Comparison of ENCODE assay signal across 18 mouse cellular contexts in genomic region chr14:122209177-122209576, GRCm38 (mm10).
"Had no signal": no experiment of that assay in that cellular context is flagged by ENCODE, and none has a peak within 500 bp of the region (broad histone marks: within the 10 kb centered on the region; RNA-seq: fewer than 3 reads in every experiment).

No protein-coding gene starts in this region.

- H3K4me3 ChIP-seq: lung, embryonic 15.5 days; megakaryocyte, embryonic 14.5 days; midbrain, embryonic 12.5 days; myocyte; neural tube, embryonic 12.5 days; stomach, embryonic 15.5 days had no signal

- H3K9me3 ChIP-seq: lung, embryonic 15.5 days; neural tube, embryonic 12.5 days; stomach, embryonic 15.5 days had no signal

- H3K4me2 ChIP-seq: lung, embryonic 15.5 days; midbrain, embryonic 12.5 days; neural tube, embryonic 12.5 days; stomach, embryonic 15.5 days had no signal

- H3K9ac ChIP-seq: liver, postnatal 0 days; lung, embryonic 15.5 days; midbrain, embryonic 12.5 days; neural tube, embryonic 12.5 days; stomach, embryonic 15.5 days had no signal

- H3K27ac ChIP-seq: lung, embryonic 15.5 days; macrophage; midbrain, embryonic 12.5 days; neural tube, embryonic 12.5 days; stomach, embryonic 15.5 days had no signal

- H3K4me1 ChIP-seq: lung, embryonic 15.5 days; midbrain, embryonic 12.5 days; neural tube, embryonic 12.5 days; stomach, embryonic 15.5 days had no signal

- DNase-seq: liver, postnatal 0 days; lung, adult 2 months; lung, postnatal 14 days; lung, postnatal 36 days; midbrain, embryonic 14.5 days; right cerebral cortex, postnatal 14 days; thymus, adult 18-20 months; thymus, postnatal 14 days; thymus, postnatal 36 days had no signal

- H3K27me3 ChIP-seq: lung, embryonic 15.5 days; megakaryocyte, embryonic 14.5 days; midbrain, embryonic 12.5 days; neural tube, embryonic 12.5 days; stomach, embryonic 15.5 days had no signal

- H3K36me3 ChIP-seq: lung, embryonic 15.5 days; midbrain, embryonic 12.5 days; neural tube, embryonic 12.5 days; stomach, embryonic 15.5 days had no signal

- ATAC-seq: liver, postnatal 0 days; lung, postnatal 0 days; midbrain, embryonic 16.5 days had no signal
